Mouse (Mus musculus): ENCODE measurements around the gene Cd59a.

- TF ChIP-seq CTCF (IDR thresholded peaks at IDR 0.05; ENCODE audit: low read depth, low read length): no peak
- TF ChIP-seq POLR2A (IDR thresholded peaks at IDR 0.05; ENCODE audit: insufficient read depth, low read length): no peak
- TF ChIP-seq EP300 (IDR thresholded peaks at IDR 0.05; ENCODE audit: insufficient read depth, low read depth, low read length): no peak
These were observed 33.4 kb downstream of the Cd59a start for GRCm38 (mm10) chr2:104128803-104129531.

All from ES-Bruce4 (cell line).